Mouse (Mus musculus) MEL (cell line): ENCODE measurements around the gene Tle3. TPM values are rescaled to one million over a fixed set of nuclear protein-coding genes. Genes with fewer than 3 reads are reported as not detected.

Experiments used
- DNase-seq: peaks from one replicate; pipeline ENCODE4 v3.0.0; 2011; ENCODE audit warnings: low read depth, low spot score
- H3K27ac ChIP-seq: 2 replicates; pipeline ENCODE4 v1.5.1; 2012; ENCODE audit warnings: low read depth, mild to moderate bottlenecking, control low read depth, low read length, moderate library complexity; ENCODE audit not compliant: control insufficient read depth
- H3K27me3 ChIP-seq, 2 experiments: fragments of 150-350 bp in 1 of 2; sonication (generic) in 1 of 2; 2 replicates each; pipeline ENCODE4 v1.6.1; 2012; ENCODE audit warnings: low read length in 2 of 2, mild to moderate bottlenecking in 2 of 2, improper control_type of control experiment in 1 of 2, moderate library complexity in 1 of 2; ENCODE audit not compliant: insufficient read depth in 2 of 2, control insufficient read depth in 1 of 2
- H3K36me3 ChIP-seq, 2 experiments: 2 replicates each; pipeline ENCODE4 v1.6.1; 2012 to 2014; ENCODE audit warnings: low read length in 2 of 2, improper control_type of control experiment in 1 of 2, inconsistent platforms in 1 of 2, mild to moderate bottlenecking in 1 of 2; ENCODE audit not compliant: insufficient read depth in 2 of 2, control insufficient read depth in 1 of 2
- H3K4me1 ChIP-seq, 2 experiments: fragments of 150-350 bp in 1 of 2; sonication (generic) in 1 of 2; 2 replicates each; pipeline ENCODE4 v1.6.1; 2012; ENCODE audit warnings: low read length in 2 of 2, improper control_type of control experiment in 1 of 2, mild to moderate bottlenecking in 1 of 2; ENCODE audit not compliant: insufficient read depth in 2 of 2, control insufficient read depth in 1 of 2
- H3K4me3 ChIP-seq, 2 experiments: fragments of 150-350 bp in 1 of 2; sonication (generic) in 1 of 2; 2 replicates each; pipeline ENCODE4 v1.5.1; 2012; ENCODE audit warnings: low read depth in 2 of 2, low read length in 2 of 2, mild to moderate bottlenecking in 2 of 2, moderate library complexity in 2 of 2, control low read depth in 1 of 2, improper control_type of control experiment in 1 of 2; ENCODE audit not compliant: control insufficient read depth in 1 of 2, insufficient read depth in 1 of 2
- H3K79me2 ChIP-seq: 2 replicates; pipeline ENCODE4 v1.6.1; 2012; ENCODE audit warnings: mild to moderate bottlenecking, low read length, moderate library complexity; ENCODE audit not compliant: control insufficient read depth, poor library complexity, insufficient read depth
- H3K9ac ChIP-seq: 2 replicates; pipeline ENCODE4 v1.6.1; 2012; ENCODE audit warnings: low read depth, mild to moderate bottlenecking, control low read depth, low read length, moderate library complexity; ENCODE audit not compliant: control insufficient read depth, poor library complexity, severe bottlenecking
- H3K9me3 ChIP-seq: fragments of 150-350 bp; sonication (generic); replicated peaks from 2 replicates; pipeline ENCODE4 v1.6.1; 2012; ENCODE audit warnings: mild to moderate bottlenecking, low read length, improper control_type of control experiment, moderate library complexity; ENCODE audit not compliant: insufficient read depth
- CTCF ChIP-seq, 3 experiments: IDR thresholded peaks in 2 of 3; conservative IDR thresholded peaks in 1 of 3; 2 replicates each; pipeline ENCODE4 v1.5.1; 2011 to 2012; ENCODE audit warnings: low read length in 3 of 3, low read depth in 2 of 3, mild to moderate bottlenecking in 2 of 3, improper control_type of control experiment in 1 of 3, inconsistent platforms in 1 of 3, mixed read lengths in 1 of 3, moderate library complexity in 1 of 3; ENCODE audit not compliant: control insufficient read depth in 1 of 3, insufficient read depth in 1 of 3, poor library complexity in 1 of 3, severe bottlenecking in 1 of 3
- E2F4 ChIP-seq: IDR thresholded peaks from 2 replicates; pipeline ENCODE4 v1.6.1; 2011; ENCODE audit warnings: low read depth, low read length, improper control_type of control experiment, borderline replicate concordance
- GABPA ChIP-seq: IDR thresholded peaks from 2 replicates; pipeline ENCODE4 v1.6.1; 2012; ENCODE audit warnings: low read depth, mild to moderate bottlenecking, inconsistent platforms, low read length, improper control_type of control experiment, moderate library complexity
- GATA1 ChIP-seq: IDR thresholded peaks from 2 replicates; pipeline ENCODE4 v1.6.1; 2011; ENCODE audit warnings: low read depth, low read length, improper control_type of control experiment
- JUND ChIP-seq: IDR thresholded peaks from 2 replicates; pipeline ENCODE4 v1.6.1; 2011; ENCODE audit warnings: low read depth, mild to moderate bottlenecking, improper control_type of control experiment, low read length
- KAT2A ChIP-seq: conservative IDR thresholded peaks from 2 replicates; pipeline ENCODE4 v1.6.1; 2012; ENCODE audit warnings: low read depth, low read length, improper control_type of control experiment, inconsistent platforms
- MAFK ChIP-seq: IDR thresholded peaks from 2 replicates; pipeline ENCODE4 v1.6.1; 2011; ENCODE audit warnings: low read depth, mild to moderate bottlenecking, low read length, improper control_type of control experiment, borderline replicate concordance
- MAX ChIP-seq: IDR thresholded peaks from 2 replicates; pipeline ENCODE4 v1.6.1; 2011; ENCODE audit warnings: low read length, improper control_type of control experiment
- NELFE ChIP-seq: IDR thresholded peaks from 2 replicates; pipeline ENCODE4 v1.6.1; 2011; ENCODE audit warnings: low read depth, low read length, improper control_type of control experiment
- POLR2AphosphoS2 ChIP-seq: IDR thresholded peaks from 2 replicates; pipeline ENCODE4 v1.6.1; 2011; ENCODE audit warnings: low read length, improper control_type of control experiment
- POLR2AphosphoS5 ChIP-seq: IDR thresholded peaks from 2 replicates; pipeline ENCODE4 v1.6.1; 2012; ENCODE audit warnings: low read depth, borderline replicate concordance, mild to moderate bottlenecking, inconsistent platforms, low read length, moderate library complexity, mixed read lengths
- RCOR1 ChIP-seq: IDR thresholded peaks from 2 replicates; pipeline ENCODE4 v1.6.1; 2012; ENCODE audit warnings: low read depth, mild to moderate bottlenecking, inconsistent platforms, low read length, improper control_type of control experiment
- TCF12 ChIP-seq: IDR thresholded peaks from 2 replicates; pipeline ENCODE4 v1.6.1; 2014; ENCODE audit warnings: low read depth, mild to moderate bottlenecking, inconsistent platforms, low read length, improper control_type of control experiment, moderate library complexity
- ZMIZ1 ChIP-seq: IDR thresholded peaks from 2 replicates; pipeline ENCODE4 v1.6.1; 2012; ENCODE audit warnings: low read depth, mild to moderate bottlenecking, inconsistent platforms, low read length, improper control_type of control experiment, moderate library complexity
- ZNF384 ChIP-seq: IDR thresholded peaks from 2 replicates; pipeline ENCODE4 v1.6.1; 2012; ENCODE audit warnings: low read depth, mild to moderate bottlenecking, inconsistent platforms, low read length, improper control_type of control experiment
- polyA plus RNA-seq, 2 experiments: library from polyadenylated mRNA; stranded (reverse) in 1 of 2; unstranded in 1 of 2; fragments of >175 nt in 1 of 2; fragments of >200 nt in 1 of 2; gene quantifications; 2 replicates each; pipeline versions ENCODE4 v1.2.1 to v1.2.4; 2012; ENCODE audit warnings: low replicate concordance in 2 of 2, low read depth in 1 of 2; ENCODE audit not compliant: insufficient read length in 2 of 2, insufficient read depth in 1 of 2, missing spikeins in 1 of 2
- total RNA-seq: library from RNA; depleted of rRNA; stranded (reverse); fragments of 300-350 nt; gene quantifications from 2 replicates; pipeline ENCODE4 v1.2.3, GENCODE M21; 2012

Gene Tle3
- total and polyA plus RNA-seq, 3 experiments: 20.3 to 26.8 TPM; not detected in 1

- no peaks in the 10 kb centered on the region for H3K79me2 ChIP-seq
- no peak overlapping the region for H3K27ac ChIP-seq
- H3K9me3 ChIP-seq: no peaks in the 10 kb centered on the region
- H3K4me1 ChIP-seq: no peaks in the 10 kb centered on the region
- no peaks in the 10 kb centered on the region for H3K36me3 ChIP-seq
- H3K4me3 ChIP-seq: no peak overlapping the region
- no peak for TF ChIP-seq JUND
- TF ChIP-seq E2F4: no peak
- TF ChIP-seq GABPA: no peak
- TF ChIP-seq MAX: no peak
- TF ChIP-seq NELFE: no peak
- DNase-seq: no peak
- H3K9ac ChIP-seq: no peak overlapping the region
- peaks cover 8 to 13% of the 10 kb centered on the region in 2 experiments for H3K27me3 ChIP-seq
Measured at GRCm38 (mm10) chr9:61360163-61360562, 12.0 kb upstream of the Tle3 start.

DNA sequence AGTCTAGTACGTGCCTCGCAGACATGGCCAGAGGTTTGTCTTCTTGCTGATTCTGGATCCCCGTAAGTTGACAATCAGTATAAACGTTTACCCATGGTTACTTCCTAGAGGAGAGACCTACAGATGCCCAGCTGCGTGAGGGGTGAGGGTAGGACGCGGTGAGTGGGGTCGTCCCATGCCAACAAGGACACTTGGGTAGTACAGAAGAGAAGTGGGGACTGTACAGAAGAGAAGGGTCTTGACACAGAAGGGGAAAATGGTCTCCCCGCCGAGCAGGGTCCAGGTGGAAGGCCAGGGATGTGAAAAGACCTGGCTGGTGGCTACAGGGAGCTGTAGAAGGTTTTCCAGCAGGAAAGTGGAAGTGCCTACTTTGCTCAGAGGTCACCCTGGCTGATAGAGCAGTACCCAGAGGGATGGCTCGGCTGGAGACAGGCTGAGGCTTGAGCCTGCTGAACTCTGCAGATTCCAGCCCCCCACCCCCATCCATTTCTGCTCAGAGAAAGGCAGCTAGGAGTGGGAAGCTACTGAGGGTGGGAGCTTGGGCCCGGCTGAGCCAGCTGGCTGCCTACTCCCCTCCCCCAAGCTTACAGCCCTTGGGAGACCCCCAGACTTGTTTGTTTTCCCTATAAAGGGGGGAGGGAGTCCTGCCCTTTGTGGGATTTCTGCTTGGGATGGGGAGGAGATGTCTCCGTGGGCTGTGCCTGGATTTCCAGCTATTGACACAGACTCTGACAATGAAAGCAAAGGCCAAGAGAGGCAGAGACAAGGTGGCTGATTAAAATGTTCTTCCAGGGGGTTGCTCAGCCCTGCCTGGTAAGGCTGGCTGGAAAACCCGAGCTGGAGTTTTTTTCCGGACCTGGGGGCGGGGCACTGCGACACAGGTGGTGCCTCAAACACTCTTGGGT is 11.2 kb upstream of the Tle3 start:
- H3K4me1 ChIP-seq: no peaks in the 10 kb centered on the region
- no peaks in the 10 kb centered on the region for H3K36me3 ChIP-seq
- no peaks in the 10 kb centered on the region for H3K9me3 ChIP-seq
- H3K79me2 ChIP-seq: no peaks in the 10 kb centered on the region
- no peak overlapping the region for H3K9ac ChIP-seq
- no peak for DNase-seq
- peaks cover 11 to 13% of the 10 kb centered on the region in 2 experiments for H3K27me3 ChIP-seq
- no peak for TF ChIP-seq POLR2AphosphoS5
- peak; percentile 72 for TF ChIP-seq ZNF384
- no peak overlapping the region for H3K27ac ChIP-seq
- no peak overlapping the region for H3K4me3 ChIP-seq

- DNase-seq: no peak
- no peaks in the 10 kb centered on the region for H3K79me2 ChIP-seq
- no peaks in the 10 kb centered on the region for H3K36me3 ChIP-seq
- H3K9ac ChIP-seq: no peak overlapping the region
- peaks cover 11% of the 10 kb centered on the region in 2 experiments for H3K27me3 ChIP-seq
- H3K27ac ChIP-seq: no peak overlapping the region
- TF ChIP-seq KAT2A (no peak), GATA1 (no peak), JUND (no peak), POLR2AphosphoS2 (no peak), MAFK (no peak), ZMIZ1 (no peak), TCF12 (no peak), CTCF (IDR thresholded peaks at IDR 0.05 in 2 of 3, conservative IDR thresholded peaks at IDR 0.05 in 1 of 3; ENCODE audit: control insufficient read depth in 1 of 3, insufficient read depth in 1 of 3, low read depth in 2 of 3, low read length in 3 of 3, poor library complexity in 1 of 3, severe bottlenecking in 1 of 3) (no peak), MAX (no peak), ZNF384 (no peak), RCOR1 (no peak), E2F4 (no peak)
- H3K4me3 ChIP-seq: no peak overlapping the region
- no peaks in the 10 kb centered on the region for H3K9me3 ChIP-seq
- no peaks in the 10 kb centered on the region for H3K4me1 ChIP-seq
Measured at GRCm38 (mm10) chr9:61363194-61363593, 9.0 kb upstream of the Tle3 start.
